Mouse (Mus musculus): ENCODE data around the gene Atp2b4. TPM values are rescaled to one million over a fixed set of nuclear protein-coding genes. Genes with fewer than 3 reads are reported as not detected.
A peak's percentile ranks its signal among the peaks of the same experiment; 100 is the strongest.

Atp2b4 gene
- polyA plus RNA-seq, 1 experiment from 2014 or later = 12.7 TPM

DNA sequence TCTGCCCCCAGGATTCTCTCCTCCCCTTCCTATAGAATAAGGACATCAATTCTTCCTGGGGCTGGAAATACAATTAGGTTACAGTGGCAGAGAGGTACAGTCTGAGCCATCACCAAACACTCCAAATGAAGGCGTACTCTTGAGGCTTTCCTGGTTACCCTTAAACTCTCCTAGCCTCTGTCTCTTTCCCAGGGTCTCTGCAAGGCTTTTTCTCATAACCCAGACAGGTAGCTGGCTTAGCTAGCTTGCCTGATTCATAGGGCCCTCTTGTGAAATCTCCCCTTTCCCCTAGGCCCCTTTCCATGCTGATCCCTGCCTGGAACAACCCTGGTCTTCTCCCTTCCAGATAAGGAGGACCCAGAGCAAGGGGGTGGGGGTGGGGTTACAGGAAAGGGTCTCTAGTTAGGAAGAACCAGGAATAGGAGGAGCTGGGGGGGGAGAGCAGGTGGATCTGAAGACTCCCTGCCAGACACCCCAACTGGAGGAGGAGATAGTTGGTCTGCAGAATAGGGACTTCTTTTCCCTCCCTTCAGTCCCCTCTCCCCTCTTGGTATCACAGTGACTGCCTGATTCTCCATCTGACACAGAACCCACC lies 1.9 kb downstream of the Atp2b4 start:
- TF ChIP-seq CTCF (IDR thresholded peaks at IDR 0.05; ENCODE audit: low read depth) = no peak
- peak overlapping the region; percentile 46; the same call in 1 of the 2 replicates for H3K9ac ChIP-seq
- H3K4me2 ChIP-seq = peak overlapping the region; percentile 97
- H3K9me3 ChIP-seq (ENCODE audit: low read depth, low read length) = no peaks in the 10 kb centered on the region
- H3K36me3 ChIP-seq (ENCODE audit: insufficient read depth) = no peaks in the 10 kb centered on the region
- peak overlapping the region; percentile 62 for H3K4me3 ChIP-seq (ENCODE audit: low read depth, low read length)
- peaks cover 21% of the 10 kb centered on the region for H3K4me1 ChIP-seq (ENCODE audit: insufficient read depth)
- peak overlapping the region; percentile 43; the same call in 1 of the 2 replicates for H3K27ac ChIP-seq (ENCODE audit: low read depth)
- 53% methylated on average over 1 of the region's 1 CpGs for WGBS
- ATAC-seq (ENCODE audit: insufficient read depth) (no peak), DNase-seq (no peak)
- no peaks in the 10 kb centered on the region for H3K27me3 ChIP-seq (ENCODE audit: insufficient read depth, low read length)

- Histone ChIP-seq H3K4me2 (peak overlapping the region; percentile 97), H3K4me1 (ENCODE audit: insufficient read depth) (peaks cover 21% of the 10 kb centered on the region), H3K36me3 (ENCODE audit: insufficient read depth) (no peaks in the 10 kb centered on the region), H3K9ac (0 out of 2 replicates have a peak overlapping the region, but pooled peaks have one; percentile 17), H3K27ac (ENCODE audit: low read depth) (no peak overlapping the region), H3K27me3 (ENCODE audit: insufficient read depth, low read length) (no peaks in the 10 kb centered on the region), H3K4me3 (ENCODE audit: low read depth, low read length) (peak overlapping the region; percentile 62), H3K9me3 (ENCODE audit: low read depth, low read length) (no peaks in the 10 kb centered on the region)
- TF ChIP-seq CTCF (IDR thresholded peaks at IDR 0.05; ENCODE audit: low read depth) = no peak
- 24% methylated on average over 9 of the region's 9 CpGs for WGBS
- ATAC-seq (ENCODE audit: insufficient read depth) (0 out of 2 replicates have a peak, but pooled peaks have one; percentile 12), DNase-seq (no peak)
Observed at GRCm38 (mm10) chr1:133797979-133798820, 2.6 kb downstream of the Atp2b4 start.

GRCm38 (mm10) chr1:133797327-133797978 lies 3.4 kb downstream of the Atp2b4 start:
- peaks cover 21% of the 10 kb centered on the region for H3K4me1 ChIP-seq (ENCODE audit: insufficient read depth)
- H3K4me2 ChIP-seq = peak overlapping the region; percentile 97
- ATAC-seq (ENCODE audit: insufficient read depth) (no peak), DNase-seq (no peak)
- H3K27ac ChIP-seq (ENCODE audit: low read depth) = no peak overlapping the region
- 27% methylated on average over 1 of the region's 1 CpGs for whole genome bisulfite sequencing
- H3K36me3 ChIP-seq (ENCODE audit: insufficient read depth) = no peaks in the 10 kb centered on the region
- no peaks in the 10 kb centered on the region for H3K9me3 ChIP-seq (ENCODE audit: low read depth, low read length)
- no peaks in the 10 kb centered on the region for H3K27me3 ChIP-seq (ENCODE audit: insufficient read depth, low read length)
- no peak for TF ChIP-seq CTCF (IDR thresholded peaks at IDR 0.05; ENCODE audit: low read depth)
- H3K4me3 ChIP-seq (ENCODE audit: low read depth, low read length) = peak overlapping the region; percentile 1; the same call in 1 of the 2 replicates
- 0 out of 2 replicates have a peak overlapping the region, but pooled peaks have one; percentile 17 for H3K9ac ChIP-seq

DNA sequence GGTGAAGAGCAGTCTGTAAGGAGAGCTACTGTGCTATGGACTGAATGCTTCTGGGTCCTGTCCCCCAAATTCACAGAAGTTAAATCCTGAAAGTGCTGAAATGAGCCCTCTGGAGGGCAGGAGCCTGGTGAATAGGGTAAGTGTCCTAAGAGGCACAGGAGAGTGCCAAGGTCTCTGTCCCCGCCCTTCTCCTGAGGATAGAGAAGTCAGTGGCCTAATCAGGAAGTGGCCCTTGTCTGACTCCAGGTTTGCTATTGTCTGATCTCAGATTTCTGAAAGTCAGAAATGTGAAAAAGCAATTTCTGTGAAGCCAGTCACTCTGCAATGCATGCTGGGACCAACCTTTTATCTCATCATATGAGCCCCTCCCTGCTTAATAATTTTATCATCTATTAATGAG lies 7.2 kb downstream of the Atp2b4 start:
- Histone ChIP-seq H3K9me3 (ENCODE audit: low read depth, low read length) (no peaks in the 10 kb centered on the region), H3K27ac (ENCODE audit: low read depth) (no peak overlapping the region), H3K4me3 (ENCODE audit: low read depth, low read length) (no peak overlapping the region), H3K9ac (no peak overlapping the region), H3K36me3 (ENCODE audit: insufficient read depth) (no peaks in the 10 kb centered on the region), H3K4me1 (ENCODE audit: insufficient read depth) (peaks cover 10% of the 10 kb centered on the region), H3K4me2 (no peak overlapping the region), H3K27me3 (ENCODE audit: insufficient read depth, low read length) (no peaks in the 10 kb centered on the region)
- DNase-seq (no peak), ATAC-seq (ENCODE audit: insufficient read depth) (no peak)
- TF ChIP-seq CTCF (IDR thresholded peaks at IDR 0.05; ENCODE audit: low read depth) = no peak
- 37% methylated on average over 1 of the region's 1 CpGs for WGBS

DNA sequence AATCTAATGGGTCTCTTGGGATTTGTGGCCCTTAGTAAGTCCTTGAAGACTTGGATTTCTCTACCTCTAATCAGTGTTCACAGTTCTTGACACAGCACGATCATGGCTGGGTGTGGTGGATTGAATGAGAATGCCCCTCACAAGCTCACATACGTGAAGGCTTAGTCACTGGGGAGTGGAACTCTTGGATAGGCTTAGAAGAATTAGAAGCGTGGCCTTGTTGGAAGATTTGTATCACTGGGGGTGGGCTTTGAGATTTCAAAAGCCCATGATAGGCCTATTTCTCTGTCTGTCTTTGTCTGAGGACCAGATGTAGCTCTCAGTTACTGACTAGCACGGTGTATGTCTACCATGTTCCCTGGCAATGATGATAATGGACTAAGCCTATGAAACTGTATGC lies 10.8 kb downstream of the Atp2b4 start:
- Histone ChIP-seq H3K27me3 (ENCODE audit: insufficient read depth, low read length) (no peaks in the 10 kb centered on the region), H3K9ac (no peak overlapping the region), H3K4me2 (no peak overlapping the region), H3K4me3 (ENCODE audit: low read depth, low read length) (no peak overlapping the region), H3K36me3 (ENCODE audit: insufficient read depth) (no peaks in the 10 kb centered on the region), H3K4me1 (ENCODE audit: insufficient read depth) (no peaks in the 10 kb centered on the region), H3K27ac (ENCODE audit: low read depth) (no peak overlapping the region), H3K9me3 (ENCODE audit: low read depth, low read length) (no peaks in the 10 kb centered on the region)
- no peak for TF ChIP-seq CTCF (IDR thresholded peaks at IDR 0.05; ENCODE audit: low read depth)
- no peak for ATAC-seq (ENCODE audit: insufficient read depth)
- 88% methylated on average over 4 of the region's 4 CpGs for WGBS
- no peak for DNase-seq

DNA sequence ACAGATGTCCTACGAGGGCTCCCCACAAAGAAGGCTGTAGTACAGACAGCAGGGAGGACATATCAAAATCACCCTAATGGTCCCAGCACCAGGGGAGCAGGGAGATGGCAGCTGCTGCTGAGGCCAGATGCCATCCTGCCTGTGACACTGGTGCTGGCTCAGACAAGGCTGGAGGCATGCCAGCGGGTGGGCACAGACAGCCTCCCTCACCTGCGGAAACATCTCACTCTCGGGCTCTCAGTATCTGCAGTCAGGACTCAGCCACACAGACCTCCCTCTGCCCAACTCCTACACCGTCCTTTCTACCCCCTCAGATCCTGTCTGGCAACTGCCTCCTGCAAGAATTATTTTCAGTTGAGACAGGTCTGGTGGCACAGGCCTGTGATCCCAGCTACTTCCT lies 12.0 kb downstream of the Atp2b4 start:
- Histone ChIP-seq H3K4me1 (ENCODE audit: insufficient read depth) (no peaks in the 10 kb centered on the region), H3K9ac (no peak overlapping the region), H3K36me3 (ENCODE audit: insufficient read depth) (no peaks in the 10 kb centered on the region), H3K27ac (ENCODE audit: low read depth) (no peak overlapping the region), H3K4me2 (no peak overlapping the region), H3K4me3 (ENCODE audit: low read depth, low read length) (no peak overlapping the region), H3K27me3 (ENCODE audit: insufficient read depth, low read length) (no peaks in the 10 kb centered on the region), H3K9me3 (ENCODE audit: low read depth, low read length) (no peaks in the 10 kb centered on the region)
- 65% methylated on average over 5 of the region's 5 CpGs for WGBS
- no peak for DNase-seq
- no peak for ATAC-seq (ENCODE audit: insufficient read depth)
- TF ChIP-seq CTCF (IDR thresholded peaks at IDR 0.05; ENCODE audit: low read depth) = no peak
